Mouse (Mus musculus): ENCODE data around the gene Map1lc3a.

DNA sequence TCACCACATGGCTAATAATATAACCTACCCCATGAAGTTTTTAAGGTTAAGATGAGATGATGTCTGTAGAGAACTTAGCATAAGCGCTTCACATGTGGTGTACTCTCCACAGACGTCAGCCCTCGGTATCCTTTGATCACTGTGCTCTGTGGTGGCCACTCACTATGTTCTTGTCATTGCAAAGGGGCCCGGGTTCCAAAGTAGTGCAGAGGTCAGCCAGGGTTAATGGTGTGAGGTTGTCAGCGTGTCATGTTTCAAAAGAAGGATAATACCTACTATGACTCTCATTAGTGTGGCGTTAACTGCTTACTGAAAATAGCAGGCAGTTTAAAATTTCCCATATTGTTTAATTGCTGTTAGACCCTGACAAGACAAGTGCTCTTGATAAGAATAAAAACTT, 37.6 kb downstream of the Map1lc3a start:
- TF ChIP-seq ZNF384 (IDR thresholded peaks at IDR 0.05; ENCODE audit: low read depth, low read length), result no peak
- TF ChIP-seq CHD2 (IDR thresholded peaks at IDR 0.05; ENCODE audit: low read depth, low read length), result no peak
- no peak for TF ChIP-seq ZC3H11A (IDR thresholded peaks at IDR 0.05; ENCODE audit: borderline replicate concordance, low read depth, low read length)
- no peak for TF ChIP-seq HCFC1 (IDR thresholded peaks at IDR 0.05; ENCODE audit: borderline replicate concordance, insufficient read depth, low read length)

All from ES-E14 (cell line).